Mouse (Mus musculus): ENCODE measurements at regions not wholly inside any gene's neighbourhood (a gene's known extent, or its start where the extent isn't known, plus 50 kb on each side); places are given as distances from the start of the nearest gene placed in this dataset.

- no peaks in the 10 kb centered on the region for H3K9me3 ChIP-seq (ENCODE audit: control insufficient read depth, low read length)
- no peak overlapping the region for H3K4me2 ChIP-seq (ENCODE audit: low read depth, severe bottlenecking)
- H3K36me3 ChIP-seq (ENCODE audit: control insufficient read depth, insufficient read depth, low read length), result no peaks in the 10 kb centered on the region
- H3K4me3 ChIP-seq (ENCODE audit: low read depth, low read length), result no peak overlapping the region
- ATAC-seq (ENCODE audit: insufficient number of reproducible peaks, low FRiP score, low TSS enrichment, low read depth) (no peak), DNase-seq (ENCODE audit: low spot score) (peak; percentile 37)
- no peak overlapping the region for H3K9ac ChIP-seq (ENCODE audit: low read length)
- WGBS, result 8% methylated on average over 4 of the region's 4 CpGs
- no peaks in the 10 kb centered on the region for H3K4me1 ChIP-seq (ENCODE audit: control insufficient read depth, insufficient read depth, low read length)
- no peak overlapping the region for H3K27ac ChIP-seq (replicated peaks; ENCODE audit: low read depth, low read length)
- H3K27me3 ChIP-seq (ENCODE audit: control insufficient read depth, insufficient read depth, low read length), result no peaks in the 10 kb centered on the region
Measured at GRCm38 (mm10) chr10:16640136-16640535, 1082.9 kb upstream of the Cited2 start.

DNA sequence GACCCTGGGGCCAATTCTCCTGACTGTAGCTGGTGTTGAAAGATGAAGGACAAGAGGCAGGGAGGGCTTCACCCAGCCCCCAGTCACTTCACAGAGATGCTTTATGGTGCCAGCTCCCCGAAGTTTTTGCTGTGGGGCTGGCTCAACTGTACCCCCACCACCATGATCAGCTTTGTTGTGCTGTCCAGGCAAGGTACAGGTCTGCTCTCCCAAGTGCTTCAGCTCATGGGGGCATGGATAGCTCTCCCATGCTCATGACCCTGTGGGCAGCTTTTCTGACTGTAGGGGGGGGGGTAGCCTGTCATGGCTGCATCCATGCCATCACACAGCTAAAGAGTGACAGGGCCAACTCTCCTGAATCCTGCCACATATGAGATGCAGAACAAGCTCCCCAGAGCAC lies 1072.9 kb upstream of the Cited2 start:
- H3K9me3 ChIP-seq (ENCODE audit: control insufficient read depth, low read length), result no peaks in the 10 kb centered on the region

GRCm38 (mm10) chr10:16652450-16652849 lies 1070.6 kb upstream of the Cited2 start:
- no peak overlapping the region for H3K4me2 ChIP-seq (ENCODE audit: low read depth, severe bottlenecking)
- DNase-seq (ENCODE audit: low spot score) (no peak), ATAC-seq (ENCODE audit: insufficient number of reproducible peaks, low FRiP score, low TSS enrichment, low read depth) (no peak)
- no peak overlapping the region for H3K27ac ChIP-seq (replicated peaks; ENCODE audit: low read depth, low read length)
- H3K9me3 ChIP-seq (ENCODE audit: control insufficient read depth, low read length), result no peaks in the 10 kb centered on the region
- no peaks in the 10 kb centered on the region for H3K36me3 ChIP-seq (ENCODE audit: control insufficient read depth, insufficient read depth, low read length)
- no peak overlapping the region for H3K4me3 ChIP-seq (ENCODE audit: low read depth, low read length)
- WGBS, result 88% methylated on average over 4 of the region's 4 CpGs
- no peaks in the 10 kb centered on the region for H3K4me1 ChIP-seq (ENCODE audit: control insufficient read depth, insufficient read depth, low read length)
- H3K27me3 ChIP-seq (ENCODE audit: control insufficient read depth, insufficient read depth, low read length), result no peaks in the 10 kb centered on the region
- H3K9ac ChIP-seq (ENCODE audit: low read length), result no peak overlapping the region

More for the DNA sequence above, 1072.9 kb upstream of the Cited2 start:
- Histone ChIP-seq H3K9ac (ENCODE audit: low read length) (no peak overlapping the region), H3K36me3 (ENCODE audit: control insufficient read depth, insufficient read depth, low read length) (no peaks in the 10 kb centered on the region), H3K4me2 (ENCODE audit: low read depth, severe bottlenecking) (no peak overlapping the region), H3K4me3 (ENCODE audit: low read depth, low read length) (no peak overlapping the region), H3K27ac (replicated peaks; ENCODE audit: low read depth, low read length) (no peak overlapping the region), H3K27me3 (ENCODE audit: control insufficient read depth, insufficient read depth, low read length) (no peaks in the 10 kb centered on the region), H3K4me1 (ENCODE audit: control insufficient read depth, insufficient read depth, low read length) (no peaks in the 10 kb centered on the region)
- ATAC-seq (ENCODE audit: insufficient number of reproducible peaks, low FRiP score, low TSS enrichment, low read depth), result peak; percentile 51; the same call in 1 of the 2 replicates
- 75% methylated on average over 1 of the region's 1 CpGs for WGBS
- no peak for DNase-seq (ENCODE audit: low spot score)

DNA sequence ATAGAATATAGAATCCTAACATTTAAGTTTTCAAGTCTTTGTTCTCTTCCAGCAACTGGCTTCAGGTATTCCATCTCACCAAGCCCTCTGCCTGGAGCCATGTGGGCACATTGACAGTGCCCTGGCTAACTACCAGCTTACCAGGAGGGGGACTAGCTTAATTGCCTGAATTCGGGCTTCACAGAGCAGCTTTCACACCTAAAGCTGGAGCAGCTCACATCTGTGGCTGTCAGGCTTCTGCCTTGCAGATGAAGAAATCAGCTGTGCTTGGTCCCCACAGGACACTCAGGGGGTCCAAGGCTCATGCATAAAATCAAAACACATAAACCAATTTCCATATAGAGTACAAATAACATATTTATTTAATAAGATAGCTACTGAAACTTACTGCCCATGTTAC lies 1058.5 kb upstream of the Cited2 start:
- no peak overlapping the region for H3K4me3 ChIP-seq (ENCODE audit: low read depth, low read length)
- H3K9ac ChIP-seq (ENCODE audit: low read length), result no peak overlapping the region
- no peak overlapping the region for H3K4me2 ChIP-seq (ENCODE audit: low read depth, severe bottlenecking)
- ATAC-seq (ENCODE audit: insufficient number of reproducible peaks, low FRiP score, low TSS enrichment, low read depth), result no peak
- no peaks in the 10 kb centered on the region for H3K27me3 ChIP-seq (ENCODE audit: control insufficient read depth, insufficient read depth, low read length)
- no peaks in the 10 kb centered on the region for H3K4me1 ChIP-seq (ENCODE audit: control insufficient read depth, insufficient read depth, low read length)
- no peaks in the 10 kb centered on the region for H3K9me3 ChIP-seq (ENCODE audit: control insufficient read depth, low read length)
- WGBS, result 19% methylated on average over 1 of the region's 1 CpGs
- no peak overlapping the region for H3K27ac ChIP-seq (replicated peaks; ENCODE audit: low read depth, low read length)
- no peak for DNase-seq (ENCODE audit: low spot score)
- H3K36me3 ChIP-seq (ENCODE audit: control insufficient read depth, insufficient read depth, low read length), result no peaks in the 10 kb centered on the region

DNA sequence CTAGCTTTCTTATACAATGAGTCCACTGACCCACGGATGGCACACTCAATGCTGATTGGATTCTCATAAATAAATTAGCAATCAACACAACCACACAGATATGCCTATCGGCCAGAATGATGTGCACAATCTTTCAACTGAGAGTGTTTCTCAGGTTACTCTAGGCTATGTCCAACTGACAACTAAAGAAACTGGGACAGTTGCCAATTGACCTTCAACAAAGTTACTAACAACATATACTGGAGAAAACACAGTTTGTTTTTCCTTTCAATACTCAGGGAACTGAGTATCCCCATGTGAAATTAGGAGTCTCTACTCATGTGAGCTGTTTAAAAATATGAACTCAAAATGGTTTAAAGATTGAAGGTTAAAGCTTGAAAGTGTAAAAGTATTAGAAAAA lies 1052.7 kb upstream of the Cited2 start:
- Histone ChIP-seq H3K27me3 (ENCODE audit: control insufficient read depth, insufficient read depth, low read length) (no peaks in the 10 kb centered on the region), H3K4me3 (ENCODE audit: low read depth, low read length) (no peak overlapping the region), H3K9ac (ENCODE audit: low read length) (no peak overlapping the region), H3K4me1 (ENCODE audit: control insufficient read depth, insufficient read depth, low read length) (no peaks in the 10 kb centered on the region), H3K36me3 (ENCODE audit: control insufficient read depth, insufficient read depth, low read length) (no peaks in the 10 kb centered on the region), H3K9me3 (ENCODE audit: control insufficient read depth, low read length) (no peaks in the 10 kb centered on the region), H3K27ac (replicated peaks; ENCODE audit: low read depth, low read length) (no peak overlapping the region), H3K4me2 (ENCODE audit: low read depth, severe bottlenecking) (no peak overlapping the region)
- ATAC-seq (ENCODE audit: insufficient number of reproducible peaks, low FRiP score, low TSS enrichment, low read depth) (no peak), DNase-seq (ENCODE audit: low spot score) (no peak)
- 88% methylated on average over 2 of the region's 2 CpGs for WGBS

- H3K27me3 ChIP-seq (ENCODE audit: control insufficient read depth, insufficient read depth, low read length), result no peaks in the 10 kb centered on the region
Measured at GRCm38 (mm10) chr10:16681001-16681400, 1042.0 kb upstream of the Cited2 start.

GRCm38 (mm10) chr10:16685352-16685751 lies 1037.7 kb upstream of the Cited2 start:
- no peak for ATAC-seq (ENCODE audit: insufficient number of reproducible peaks, low FRiP score, low TSS enrichment, low read depth)
- no peak for DNase-seq (ENCODE audit: low spot score)
- WGBS, result 88% methylated on average over 1 of the region's 1 CpGs
- Histone ChIP-seq H3K27ac (replicated peaks; ENCODE audit: low read depth, low read length) (no peak overlapping the region), H3K4me3 (ENCODE audit: low read depth, low read length) (no peak overlapping the region), H3K4me2 (ENCODE audit: low read depth, severe bottlenecking) (no peak overlapping the region), H3K9ac (ENCODE audit: low read length) (no peak overlapping the region), H3K4me1 (ENCODE audit: control insufficient read depth, insufficient read depth, low read length) (no peaks in the 10 kb centered on the region), H3K36me3 (ENCODE audit: control insufficient read depth, insufficient read depth, low read length) (no peaks in the 10 kb centered on the region), H3K9me3 (ENCODE audit: control insufficient read depth, low read length) (no peaks in the 10 kb centered on the region), H3K27me3 (ENCODE audit: control insufficient read depth, insufficient read depth, low read length) (no peaks in the 10 kb centered on the region)

More at GRCm38 (mm10) chr10:16681001-16681400, 1042.0 kb upstream of the Cited2 start:
- Histone ChIP-seq H3K4me1 (ENCODE audit: control insufficient read depth, insufficient read depth, low read length) (no peaks in the 10 kb centered on the region), H3K27ac (replicated peaks; ENCODE audit: low read depth, low read length) (no peak overlapping the region), H3K9me3 (ENCODE audit: control insufficient read depth, low read length) (no peaks in the 10 kb centered on the region), H3K4me3 (ENCODE audit: low read depth, low read length) (no peak overlapping the region), H3K4me2 (ENCODE audit: low read depth, severe bottlenecking) (no peak overlapping the region), H3K36me3 (ENCODE audit: control insufficient read depth, insufficient read depth, low read length) (no peaks in the 10 kb centered on the region), H3K9ac (ENCODE audit: low read length) (no peak overlapping the region)
- WGBS, result 90% methylated on average over 3 of the region's 3 CpGs
- no peak for ATAC-seq (ENCODE audit: insufficient number of reproducible peaks, low FRiP score, low TSS enrichment, low read depth)
- DNase-seq (ENCODE audit: low spot score), result no peak

DNA sequence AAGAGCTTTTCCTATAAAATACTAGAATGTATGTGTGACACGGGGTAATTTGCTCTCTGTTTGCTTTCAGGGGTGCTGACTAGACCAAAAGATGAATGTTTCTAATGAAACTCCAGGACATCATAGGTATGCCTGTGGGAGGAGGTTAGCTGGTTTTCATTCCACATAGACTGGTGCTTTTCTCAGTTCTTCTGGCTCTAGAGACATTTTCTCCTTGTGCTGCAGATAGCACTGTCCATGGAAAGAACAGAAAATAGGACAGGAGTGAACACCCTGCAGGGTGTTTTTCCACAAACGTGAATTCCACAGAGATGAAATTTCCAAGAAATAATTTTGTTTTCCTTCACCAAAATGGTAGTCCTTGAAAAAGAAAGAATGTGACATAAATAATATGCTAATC lies 1016.0 kb upstream of the Cited2 start:
- DNase-seq (ENCODE audit: low spot score) (no peak), ATAC-seq (ENCODE audit: insufficient number of reproducible peaks, low FRiP score, low TSS enrichment, low read depth) (no peak)
- Histone ChIP-seq H3K27ac (replicated peaks; ENCODE audit: low read depth, low read length) (no peak overlapping the region), H3K27me3 (ENCODE audit: control insufficient read depth, insufficient read depth, low read length) (no peaks in the 10 kb centered on the region), H3K36me3 (ENCODE audit: control insufficient read depth, insufficient read depth, low read length) (no peaks in the 10 kb centered on the region), H3K4me2 (ENCODE audit: low read depth, severe bottlenecking) (no peak overlapping the region), H3K4me1 (ENCODE audit: control insufficient read depth, insufficient read depth, low read length) (no peaks in the 10 kb centered on the region), H3K4me3 (ENCODE audit: low read depth, low read length) (no peak overlapping the region), H3K9me3 (ENCODE audit: control insufficient read depth, low read length) (no peaks in the 10 kb centered on the region), H3K9ac (ENCODE audit: low read length) (no peak overlapping the region)
- WGBS, result 63% methylated on average over 2 of the region's 2 CpGs

DNA sequence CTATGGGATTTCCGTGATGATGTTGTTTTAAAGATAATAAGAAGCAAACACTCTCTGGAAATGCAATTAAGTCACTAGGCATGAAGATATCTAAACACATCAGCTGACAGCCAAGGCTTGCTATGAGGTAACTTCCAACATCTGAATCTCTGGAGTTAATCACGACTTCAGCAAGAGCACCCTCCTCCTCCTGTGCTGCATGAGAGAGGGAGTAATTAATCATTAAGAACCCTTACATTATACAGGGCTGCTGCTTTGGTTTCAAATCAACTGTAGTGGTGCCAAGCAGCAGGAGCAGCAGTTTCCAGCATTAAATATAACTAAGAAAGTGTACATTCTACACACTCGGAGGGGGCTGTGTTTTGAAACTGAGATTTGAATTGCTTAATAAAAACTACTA lies 1009.9 kb upstream of the Cited2 start:
- no peaks in the 10 kb centered on the region for H3K27me3 ChIP-seq (ENCODE audit: control insufficient read depth, insufficient read depth, low read length)
- H3K4me3 ChIP-seq (ENCODE audit: low read depth, low read length), result no peak overlapping the region
- H3K4me1 ChIP-seq (ENCODE audit: control insufficient read depth, insufficient read depth, low read length), result no peaks in the 10 kb centered on the region
- H3K27ac ChIP-seq (replicated peaks; ENCODE audit: low read depth, low read length), result no peak overlapping the region
- no peak overlapping the region for H3K9ac ChIP-seq (ENCODE audit: low read length)
- WGBS, result 40% methylated on average over 3 of the region's 3 CpGs
- DNase-seq (ENCODE audit: low spot score), result no peak
- no peak for ATAC-seq (ENCODE audit: insufficient number of reproducible peaks, low FRiP score, low TSS enrichment, low read depth)
- H3K36me3 ChIP-seq (ENCODE audit: control insufficient read depth, insufficient read depth, low read length), result no peaks in the 10 kb centered on the region
- H3K9me3 ChIP-seq (ENCODE audit: control insufficient read depth, low read length), result no peaks in the 10 kb centered on the region
- H3K4me2 ChIP-seq (ENCODE audit: low read depth, severe bottlenecking), result no peak overlapping the region
